Mouse (Mus musculus) right cerebral cortex, adult 18-20 months (tissue): Measurements from ENCODE around the gene Dnah8.
A peak's percentile ranks its signal among the peaks of the same experiment; 100 is the strongest.
"Not testable (repeated sequence)": the region's sequence is repeated elsewhere in the genome, so short reads cannot be mapped to it uniquely, and the experiment has no call there.

Experiments used
- DNase-seq: peaks from one replicate; pipeline ENCODE4 v3.0.0; 2022; ENCODE audit warnings: mixed read lengths

The Dnah8 gene

DNA sequence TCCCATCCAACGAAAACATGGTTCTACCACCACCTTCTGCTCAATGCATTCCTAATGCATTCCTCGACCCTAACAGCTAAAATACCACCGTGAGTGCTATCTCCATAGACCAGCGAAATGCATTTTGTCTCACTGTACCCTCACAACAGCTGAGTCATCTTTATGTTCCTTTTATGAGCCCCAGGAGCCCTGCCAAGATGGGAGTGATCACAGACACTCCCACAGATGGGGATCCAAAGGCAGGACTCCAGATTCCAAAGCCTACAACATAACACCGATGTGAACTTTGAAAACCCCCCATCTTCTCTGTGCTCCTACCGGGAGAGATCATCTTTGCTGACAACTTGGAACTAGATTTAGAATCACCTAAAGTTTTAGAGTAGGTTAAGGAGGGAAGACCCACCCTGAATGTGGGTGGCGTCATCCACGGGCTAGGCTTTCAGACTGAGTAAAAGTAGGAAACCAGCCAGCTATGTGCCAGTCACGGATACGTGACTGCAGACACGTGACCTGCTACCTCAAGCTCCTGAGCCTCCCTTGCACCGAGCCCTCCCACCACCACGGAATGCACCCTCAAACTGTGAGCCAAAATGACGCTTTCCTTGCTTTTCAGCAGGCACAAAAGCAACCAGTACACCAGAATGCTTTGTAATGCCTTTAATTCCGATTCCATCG lies 14.7 kb upstream of the Dnah8 start:
- peak; percentile 68 for DNase-seq

DNA sequence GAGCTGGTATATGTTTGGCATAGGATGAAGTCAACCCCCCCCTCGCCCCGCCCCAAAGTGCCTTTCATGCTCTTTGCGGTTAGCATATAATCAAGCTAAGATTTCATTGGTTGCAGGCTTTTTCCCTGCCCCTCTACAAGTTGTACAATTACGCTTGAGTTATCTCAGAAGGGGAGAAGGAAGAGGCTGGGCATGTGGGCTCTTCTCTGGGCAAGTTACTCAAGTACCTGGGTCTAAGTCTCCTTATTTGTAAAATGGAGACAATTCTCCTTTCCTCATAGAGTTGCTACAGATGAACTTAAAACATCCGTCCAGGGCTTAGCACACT lies 14.2 kb upstream of the Dnah8 start:
- DNase-seq = no peak

DNA sequence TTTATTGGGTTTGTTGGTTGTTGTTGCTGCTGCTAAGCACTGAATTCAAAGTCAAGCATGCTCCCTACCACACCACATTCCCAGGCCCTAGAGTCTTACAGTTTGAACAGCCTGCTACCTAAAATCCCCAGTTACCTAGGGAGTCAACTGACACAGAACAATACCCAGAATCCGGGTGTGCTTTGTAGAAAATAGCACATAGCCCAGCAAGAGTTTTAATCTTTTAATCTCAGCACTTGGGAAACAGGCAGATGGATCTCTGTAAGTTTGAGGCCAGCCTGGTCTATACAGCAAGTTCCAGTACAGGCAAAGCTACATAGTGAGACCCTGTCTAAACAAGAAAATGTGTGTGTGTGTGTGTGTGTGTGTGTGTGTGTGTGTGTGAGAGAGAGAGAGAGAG lies 13.4 kb upstream of the Dnah8 start:
- DNase-seq = no peak

GRCm38 (mm10) chr17:30611221-30612074 lies 12.7 kb upstream of the Dnah8 start:
- DNase-seq = no peak

- DNase-seq = peak; percentile 100
Measured at GRCm38 (mm10) chr17:30612075-30612859, 11.9 kb upstream of the Dnah8 start.

- no peak for DNase-seq
Measured at GRCm38 (mm10) chr17:30613350-30613749, 10.8 kb upstream of the Dnah8 start.

- DNase-seq = no peak
Measured at GRCm38 (mm10) chr17:30616203-30616602, 8.0 kb upstream of the Dnah8 start.

DNA sequence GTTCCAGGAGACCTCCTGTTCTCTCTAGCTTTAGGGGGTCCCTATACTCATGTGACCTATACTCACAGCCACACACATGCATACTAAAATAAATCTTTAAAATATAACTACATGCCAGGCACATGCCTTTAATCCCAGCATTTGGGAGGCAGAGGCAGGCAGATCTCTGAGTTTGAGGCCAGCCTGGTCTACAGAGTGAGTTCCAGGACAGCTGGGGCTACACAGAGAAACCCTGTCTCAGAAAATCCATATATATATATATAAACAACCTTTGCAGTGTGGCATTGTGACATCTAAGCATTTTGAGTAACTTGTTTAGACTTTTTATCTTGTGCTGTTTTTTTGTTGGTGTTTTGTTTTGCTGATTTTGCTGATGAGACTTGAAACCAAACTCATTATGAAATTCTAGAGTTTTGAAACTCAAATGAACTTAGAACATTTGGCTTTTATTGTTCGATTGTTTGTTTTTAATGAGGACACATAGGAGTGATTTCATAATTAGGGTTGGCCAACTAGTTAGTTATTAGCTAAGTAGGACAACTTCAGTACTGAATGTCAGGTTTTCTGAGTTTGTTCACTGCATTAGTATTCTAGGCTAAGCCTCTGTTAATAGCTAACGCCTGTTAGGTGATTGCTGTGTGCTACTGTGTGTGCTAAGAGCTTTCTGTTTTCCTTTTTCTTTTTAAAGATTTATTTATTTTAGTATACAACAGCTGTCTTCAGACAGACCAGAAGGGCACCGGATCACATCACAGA lies 5.8 kb upstream of the Dnah8 start:
- DNase-seq = no peak

DNA sequence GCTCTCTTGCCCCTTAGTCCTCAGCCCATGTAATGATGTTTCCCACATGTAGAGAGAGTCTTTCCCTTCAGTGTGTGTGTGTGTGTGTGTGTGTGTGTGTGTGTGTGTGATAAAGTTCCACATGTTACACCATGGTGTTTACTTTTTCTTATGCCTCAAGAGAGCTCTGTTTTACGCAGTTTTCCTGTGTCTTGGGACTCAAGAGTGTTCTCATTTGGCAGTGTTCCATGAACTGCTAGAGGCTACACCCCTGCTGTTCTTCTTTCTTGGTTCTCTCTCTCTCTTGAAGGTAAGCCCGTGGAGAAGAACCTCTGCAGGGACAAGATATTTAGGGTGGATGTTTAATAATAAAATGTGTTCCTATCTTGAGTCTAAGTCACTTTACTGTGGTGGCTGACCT lies 5.0 kb upstream of the Dnah8 start:
- no peak for DNase-seq

DNA sequence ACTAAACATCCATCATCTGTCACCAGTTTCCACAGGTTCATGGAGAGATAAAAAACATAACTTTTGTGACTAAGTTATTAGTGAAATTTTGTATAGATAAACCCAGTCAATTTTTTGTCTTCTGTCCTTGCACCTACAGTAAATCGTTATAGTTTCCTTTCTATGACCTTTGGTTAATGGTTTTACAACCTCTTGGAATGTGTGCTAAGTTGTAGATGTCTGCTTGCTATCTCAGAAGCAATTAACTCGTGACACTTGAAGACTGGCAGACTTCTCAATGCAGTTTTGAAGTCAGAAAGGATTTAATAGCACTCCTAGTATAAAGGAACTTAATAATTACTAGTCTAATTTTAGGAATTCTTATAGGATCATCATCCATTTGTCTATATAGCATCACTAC lies 3.6 kb upstream of the Dnah8 start:
- DNase-seq = no peak

DNA sequence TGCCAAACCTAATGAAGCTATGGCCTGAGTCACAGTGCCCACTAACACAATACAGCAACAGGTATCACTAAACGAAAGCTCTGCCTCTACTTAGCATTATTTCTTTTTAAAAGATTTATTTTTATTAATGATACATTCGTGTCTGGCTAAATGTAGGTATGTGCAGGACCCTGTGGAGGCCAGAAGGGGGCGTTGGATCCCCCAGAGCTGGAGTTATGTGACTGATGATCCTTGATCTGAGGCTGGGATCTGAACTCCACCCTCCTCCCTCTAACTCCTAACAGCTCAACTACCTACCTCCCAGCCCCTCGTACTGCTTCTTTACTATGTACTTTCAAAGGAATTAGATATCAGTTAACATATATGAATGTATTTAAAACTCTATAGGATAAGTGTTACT lies 2.7 kb upstream of the Dnah8 start:
- DNase-seq = no peak

- DNase-seq = no peak
Measured at GRCm38 (mm10) chr17:30623200-30623599, 954 bp upstream of the Dnah8 start.

GRCm38 (mm10) chr17:30626719-30627118 lies 2.6 kb downstream of the Dnah8 start, which contains the start of gene Glo1:
TSS of gene Glo1 (minus strand) at chr17:30626871.
- not testable (repeated sequence) for DNase-seq

DNA sequence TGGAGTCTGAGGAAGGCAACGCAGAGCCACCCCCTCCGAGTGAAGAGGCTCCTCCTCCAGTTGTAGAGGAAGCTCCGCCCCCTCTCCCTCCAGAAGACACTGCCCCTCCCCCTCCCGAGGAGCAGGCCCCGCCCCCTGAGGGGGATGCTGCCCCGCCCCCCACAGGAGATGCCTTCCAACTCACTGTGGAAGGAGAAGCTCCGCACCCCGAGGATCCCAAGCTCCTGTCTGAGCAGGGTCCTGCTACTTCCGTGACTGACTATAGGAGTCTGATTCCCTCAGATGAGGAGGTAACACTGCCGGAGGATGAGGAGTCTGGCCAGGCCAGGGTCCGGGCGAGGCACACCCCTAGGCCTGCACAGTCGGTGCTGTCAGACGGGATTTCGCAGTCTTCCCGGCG lies 11.2 kb downstream of the Dnah8 start:
- no peak for DNase-seq

GRCm38 (mm10) chr17:30637714-30638113 lies 13.6 kb downstream of the Dnah8 start:
- no peak for DNase-seq

DNA sequence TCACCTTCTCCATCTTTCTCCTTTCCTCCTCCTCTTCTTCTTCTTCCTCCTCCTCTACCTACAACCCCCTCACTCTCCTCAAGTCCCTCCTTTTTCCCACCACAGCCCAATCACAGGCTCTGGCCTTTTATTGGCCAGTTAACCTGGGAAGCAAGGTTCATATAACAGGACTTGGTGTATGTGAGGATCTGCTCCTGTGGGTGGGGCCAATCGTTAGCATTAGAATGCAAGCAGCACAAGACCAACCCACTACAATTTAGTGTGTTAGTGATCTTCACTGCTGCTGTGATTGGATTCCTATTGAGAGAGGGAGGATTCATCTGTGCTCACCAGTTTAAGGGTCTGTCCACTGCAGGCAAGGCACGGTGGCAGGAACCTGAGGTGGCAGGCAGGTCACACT lies 14.8 kb downstream of the Dnah8 start:
- no peak for DNase-seq

- DNase-seq = no peak
Measured at GRCm38 (mm10) chr17:30640896-30641295, 16.7 kb downstream of the Dnah8 start.

- no peak for DNase-seq
Measured at GRCm38 (mm10) chr17:30648770-30649169, 24.6 kb downstream of the Dnah8 start.

DNA sequence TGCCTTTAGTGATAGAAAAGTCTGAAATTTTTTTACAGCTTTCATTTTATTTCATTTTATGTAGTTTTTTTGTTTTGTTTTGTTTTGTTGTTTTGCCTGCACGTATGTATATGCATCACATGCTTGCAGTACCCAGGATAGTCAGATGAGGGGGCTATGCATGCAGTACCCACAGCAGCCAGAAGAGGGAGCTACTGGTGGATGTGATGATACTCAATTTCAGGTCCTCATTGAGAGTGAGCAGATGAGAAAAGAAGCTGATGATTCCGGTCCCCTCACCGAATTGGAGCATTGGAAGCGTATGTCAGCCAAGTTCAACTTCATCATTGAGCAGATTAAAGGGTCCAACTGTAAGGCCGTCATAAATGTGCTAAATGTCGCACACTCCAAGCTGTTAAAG lies 28.9 kb downstream of the Dnah8 start:
- no peak for DNase-seq

- DNase-seq = no peak
Measured at GRCm38 (mm10) chr17:30657530-30658151, 33.5 kb downstream of the Dnah8 start.

DNA sequence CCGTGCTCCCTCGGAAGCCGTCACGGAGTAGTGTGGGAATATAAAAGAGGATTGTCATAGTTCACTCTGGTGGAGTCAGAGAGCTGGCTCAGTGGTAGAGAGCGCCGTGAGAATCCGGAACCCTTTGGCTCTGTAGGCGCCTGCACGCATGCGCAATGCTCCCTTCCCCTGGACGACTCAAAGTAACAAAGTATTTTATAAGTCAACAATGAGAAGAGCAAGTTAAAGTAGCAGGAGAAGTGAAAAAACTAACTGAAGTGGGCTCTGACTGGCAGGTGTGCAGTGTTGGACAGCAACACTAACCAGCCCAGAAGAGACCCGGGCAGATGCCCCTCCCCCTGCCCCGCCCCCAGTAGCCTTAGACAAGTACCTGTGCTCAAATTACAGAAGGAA lies 34.0 kb downstream of the Dnah8 start:
- DNase-seq = peak; percentile 80

DNA sequence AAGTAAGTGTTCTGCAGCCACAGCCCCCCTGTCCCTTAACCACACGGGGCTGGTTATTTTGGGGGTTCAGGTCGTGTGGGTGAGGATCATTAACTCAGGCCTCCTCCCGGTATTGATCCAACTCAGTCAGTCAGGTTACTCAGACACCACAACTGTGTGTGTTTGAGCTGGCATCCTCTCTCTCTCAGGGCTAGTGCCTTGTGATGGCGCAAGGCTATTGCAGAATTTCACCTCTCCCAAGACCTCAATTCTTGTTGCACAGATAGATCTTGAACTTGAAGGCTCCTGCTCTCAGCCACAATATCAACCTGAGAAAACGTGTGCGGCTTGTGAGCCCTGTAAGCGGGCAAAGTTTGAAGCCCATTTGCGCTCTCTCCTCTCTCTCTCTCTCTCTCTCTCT lies 38.0 kb downstream of the Dnah8 start:
- no peak for DNase-seq
